Mouse (Mus musculus): Measurements from ENCODE around the gene Omp.

DNA sequence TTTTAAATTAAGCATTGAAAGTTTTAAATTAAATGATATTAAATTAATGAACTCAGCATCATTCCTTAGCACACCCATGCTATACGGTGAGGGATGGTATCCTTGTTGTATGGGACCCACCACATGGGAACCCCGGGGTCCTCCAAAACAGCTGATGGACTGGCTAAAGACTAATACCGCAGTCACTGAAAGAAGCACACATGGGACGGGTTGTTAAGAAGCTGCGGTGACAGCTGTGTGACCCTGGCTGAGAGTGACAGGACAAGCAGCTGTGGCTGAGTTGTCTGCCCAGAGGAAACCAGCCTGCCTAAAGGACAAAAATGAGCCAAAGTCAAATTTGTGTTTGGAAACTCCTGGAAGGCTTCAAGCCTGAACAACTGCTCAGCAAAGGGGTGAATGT, 8.6 kb upstream of the Omp start:
- TF ChIP-seq POLR2AphosphoS5 (IDR thresholded peaks at IDR 0.05; ENCODE audit: insufficient replicate concordance, low read depth, low read length) (no peak), CTCF (IDR thresholded peaks at IDR 0.05; ENCODE audit: low read depth, low read length) (no peak), GATA1 (IDR thresholded peaks at IDR 0.05; ENCODE audit: borderline replicate concordance, low read length) (no peak), TAL1 (conservative IDR thresholded peaks at IDR 0.05; ENCODE audit: low read depth, low read length) (no peak)
